Mouse (Mus musculus) bone marrow, adult 2 months (tissue): ENCODE measurements around the gene Smarca4.

Experiments used
- CTCF ChIP-seq: fragments of 200-500 bp; IDR thresholded peaks from 2 replicates; pipeline ENCODE4 v1.5.1; 2011; ENCODE audit warnings: low read length, control low read depth; ENCODE audit not compliant: control insufficient read depth, insufficient read depth
- POLR2A ChIP-seq: fragments of 200-500 bp; IDR thresholded peaks from 2 replicates; pipeline ENCODE4 v1.6.1; 2011; ENCODE audit warnings: low read depth, mild to moderate bottlenecking, control low read depth, low read length, borderline replicate concordance; ENCODE audit not compliant: control insufficient read depth

GRCm38 (mm10) chr9:21749382-21750118 lies 133.6 kb downstream of the Smarca4 start:
- TF ChIP-seq POLR2A, result no peak
- TF ChIP-seq CTCF, result no peak
